Mouse (Mus musculus): ENCODE measurements around the gene Ifngr1. TPM values are rescaled to one million over a fixed set of nuclear protein-coding genes. Genes with fewer than 3 reads are reported as not detected.

Gene Ifngr1
- polyA plus RNA-seq, 1 experiment from 2014 or later = 61.2 TPM

DNA sequence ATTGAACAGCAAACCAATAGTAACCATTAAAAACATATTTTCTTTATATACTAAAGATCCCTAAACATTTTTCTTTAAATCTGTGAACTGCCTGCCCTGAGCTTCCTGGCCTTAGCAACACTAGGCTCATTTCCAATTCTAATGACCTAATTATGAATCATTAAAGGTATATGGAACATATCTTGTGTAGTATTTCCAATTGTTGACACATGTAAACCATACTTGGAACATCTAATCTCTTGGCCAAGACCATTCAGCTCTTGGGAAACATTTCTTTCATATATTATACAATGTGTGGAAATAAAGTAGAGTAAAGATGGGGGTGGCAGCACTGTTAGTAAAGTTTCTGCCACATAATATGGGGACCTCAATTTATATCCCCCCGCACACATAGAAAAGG is 47.9 kb downstream of the Ifngr1 start:
- Histone ChIP-seq H3K4me3 (replicated peaks) (no peak overlapping the region), H3K9ac (no peak overlapping the region), H3K36me3 (no peaks in the 10 kb centered on the region), H3K4me2 (replicated peaks) (no peak overlapping the region), H3K27me3 (no peaks in the 10 kb centered on the region), H3K9me3 (replicated peaks) (no peaks in the 10 kb centered on the region), H3K27ac (replicated peaks) (no peak overlapping the region), H3K4me1 (no peaks in the 10 kb centered on the region)
- 96% methylated on average over 1 of the region's 1 CpGs for WGBS
- ATAC-seq (ENCODE audit: insufficient number of reproducible peaks, low FRiP score, low TSS enrichment, low read depth) = no peak

DNA sequence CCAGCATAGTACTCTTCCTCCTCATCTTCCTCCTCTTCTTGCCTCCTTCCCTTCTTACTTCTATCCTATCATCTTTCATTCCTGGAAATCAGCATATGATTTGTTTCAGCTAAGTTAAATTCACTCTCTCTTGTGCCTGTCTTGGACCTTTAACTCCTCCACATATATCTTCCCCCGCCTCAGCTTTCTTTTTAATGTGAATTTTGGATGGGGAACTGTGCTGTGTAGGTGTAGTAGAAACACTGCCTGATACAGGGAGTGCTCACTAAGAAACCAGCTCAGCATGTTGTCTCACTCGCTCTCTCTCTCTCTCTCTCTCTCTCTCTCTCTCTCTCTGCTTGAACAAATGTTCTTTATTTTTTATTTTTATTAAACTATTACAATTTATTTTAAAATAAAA is 53.4 kb downstream of the Ifngr1 start:
- WGBS = 91% methylated on average over 2 of the region's 2 CpGs
- Histone ChIP-seq H3K27me3 (no peaks in the 10 kb centered on the region), H3K4me3 (replicated peaks) (no peak overlapping the region), H3K36me3 (no peaks in the 10 kb centered on the region), H3K27ac (replicated peaks) (no peak overlapping the region), H3K4me1 (no peaks in the 10 kb centered on the region), H3K9me3 (replicated peaks) (no peaks in the 10 kb centered on the region), H3K9ac (no peak overlapping the region), H3K4me2 (replicated peaks) (no peak overlapping the region)
- ATAC-seq (ENCODE audit: insufficient number of reproducible peaks, low FRiP score, low TSS enrichment, low read depth) = no peak

DNA sequence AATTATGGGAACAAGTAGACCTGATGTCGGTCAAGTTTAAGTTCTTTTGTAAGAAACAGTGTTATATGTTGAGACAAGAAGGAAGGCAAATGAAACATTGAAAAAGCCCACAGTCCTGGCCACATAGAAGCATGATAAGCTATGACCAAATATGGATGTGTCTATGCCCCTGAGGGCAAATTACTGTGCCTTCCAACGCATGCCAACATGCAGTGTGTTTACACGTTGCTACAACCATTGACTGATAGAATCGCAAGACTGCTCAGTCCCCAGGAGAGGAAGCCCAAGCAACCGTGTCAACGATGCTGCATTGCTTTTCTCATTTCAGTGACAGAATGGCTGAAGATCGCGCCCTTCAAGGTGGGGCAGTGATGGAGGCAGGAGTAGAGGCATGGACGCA is 65.7 kb downstream of the Ifngr1 start:
- no peaks in the 10 kb centered on the region for H3K36me3 ChIP-seq
- no peak for ATAC-seq (ENCODE audit: insufficient number of reproducible peaks, low FRiP score, low TSS enrichment, low read depth)
- no peak overlapping the region for H3K4me3 ChIP-seq (replicated peaks)
- no peaks in the 10 kb centered on the region for H3K9me3 ChIP-seq (replicated peaks)
- WGBS = 79% methylated on average over 9 of the region's 9 CpGs
- no peaks in the 10 kb centered on the region for H3K27me3 ChIP-seq
- no peak overlapping the region for H3K4me2 ChIP-seq (replicated peaks)
- no peak overlapping the region for H3K9ac ChIP-seq
- no peaks in the 10 kb centered on the region for H3K4me1 ChIP-seq
- H3K27ac ChIP-seq (replicated peaks) = no peak overlapping the region

Other genes with a start within 250 kb of the Ifngr1 start
- gene Olig3, start 235.4 kb upstream of the Ifngr1 start, polyA plus RNA-seq (2015; fragmentation: Nextera tagmentation; extraction: Ambion mirVana) = not detected in 2 replicates
- gene Il22ra2, start 30.0 kb downstream of the Ifngr1 start, polyA plus RNA-seq (2015; fragmentation: Nextera tagmentation; extraction: Ambion mirVana) = 0.37 and 0.74 TPM in 2 replicates
- gene Il20ra, start 120.6 kb downstream of the Ifngr1 start, polyA plus RNA-seq (2015; fragmentation: Nextera tagmentation; extraction: Ambion mirVana) = 0.56 and 0.68 TPM in 2 replicates

Data from embryonic facial prominence, embryonic 15.5 days (tissue).